Mouse (Mus musculus) cerebellum, adult 2 months (tissue): Measurements from ENCODE around the gene Cacna2d3. TPM values are rescaled to one million over a fixed set of nuclear protein-coding genes. Genes with fewer than 3 reads are reported as not detected.

ENCODE experiments used
- DNase-seq, 2 experiments: peaks; one replicate each; pipeline ENCODE4 v3.0.0; 2021
- H3K27ac ChIP-seq: fragments of 200-500 bp; 2 replicates; pipeline ENCODE4 v1.5.1; 2012; ENCODE audit warnings: low read length, control low read depth, inconsistent platforms; ENCODE audit not compliant: insufficient read depth
- H3K27me3 ChIP-seq: fragments of 200-500 bp; 2 replicates; pipeline ENCODE4 v1.6.1; 2012; ENCODE audit warnings: inconsistent platforms, mild to moderate bottlenecking, low read length, moderate library complexity; ENCODE audit not compliant: control insufficient read depth, insufficient read depth
- H3K4me1 ChIP-seq: fragments of 200-500 bp; 2 replicates; pipeline ENCODE4 v1.6.1; 2011; ENCODE audit warnings: low read length; ENCODE audit not compliant: control insufficient read depth, insufficient read depth
- H3K4me3 ChIP-seq: fragments of 200-500 bp; replicated peaks from 2 replicates; pipeline ENCODE3; 2011; ENCODE audit warnings: mild to moderate bottlenecking, low read depth, low read length, control low read depth; ENCODE audit not compliant: insufficient read depth
- CTCF ChIP-seq: fragments of 200-500 bp; IDR thresholded peaks from 2 replicates; pipeline ENCODE4 v1.5.1; 2011; ENCODE audit warnings: low read depth, mild to moderate bottlenecking, control low read depth, low read length, moderate library complexity, borderline replicate concordance; ENCODE audit not compliant: insufficient read depth
- POLR2A ChIP-seq: fragments of 200-500 bp; IDR thresholded peaks from 2 replicates; pipeline ENCODE4 v1.6.1; 2011; ENCODE audit warnings: low read length, control low read depth, borderline replicate concordance; ENCODE audit not compliant: insufficient read depth
- WGBS: fragments of 180-500 bp; shearing (Covaris S2); methylation state at CpG from one replicate; pipeline ENCODE4 v1.1.7; 2018; 5-methylcytosine and 5-hydroxymethylcytosine counted together
- polyA plus RNA-seq: library from polyadenylated mRNA; depleted of rRNA; stranded (reverse); fragments of >200 nt; gene quantifications from 2 replicates; pipeline ENCODE4 v1.2.3, GENCODE M21; 2012

Gene Cacna2d3
- polyA plus RNA-seq, 1 experiment, result 40.3 TPM

DNA sequence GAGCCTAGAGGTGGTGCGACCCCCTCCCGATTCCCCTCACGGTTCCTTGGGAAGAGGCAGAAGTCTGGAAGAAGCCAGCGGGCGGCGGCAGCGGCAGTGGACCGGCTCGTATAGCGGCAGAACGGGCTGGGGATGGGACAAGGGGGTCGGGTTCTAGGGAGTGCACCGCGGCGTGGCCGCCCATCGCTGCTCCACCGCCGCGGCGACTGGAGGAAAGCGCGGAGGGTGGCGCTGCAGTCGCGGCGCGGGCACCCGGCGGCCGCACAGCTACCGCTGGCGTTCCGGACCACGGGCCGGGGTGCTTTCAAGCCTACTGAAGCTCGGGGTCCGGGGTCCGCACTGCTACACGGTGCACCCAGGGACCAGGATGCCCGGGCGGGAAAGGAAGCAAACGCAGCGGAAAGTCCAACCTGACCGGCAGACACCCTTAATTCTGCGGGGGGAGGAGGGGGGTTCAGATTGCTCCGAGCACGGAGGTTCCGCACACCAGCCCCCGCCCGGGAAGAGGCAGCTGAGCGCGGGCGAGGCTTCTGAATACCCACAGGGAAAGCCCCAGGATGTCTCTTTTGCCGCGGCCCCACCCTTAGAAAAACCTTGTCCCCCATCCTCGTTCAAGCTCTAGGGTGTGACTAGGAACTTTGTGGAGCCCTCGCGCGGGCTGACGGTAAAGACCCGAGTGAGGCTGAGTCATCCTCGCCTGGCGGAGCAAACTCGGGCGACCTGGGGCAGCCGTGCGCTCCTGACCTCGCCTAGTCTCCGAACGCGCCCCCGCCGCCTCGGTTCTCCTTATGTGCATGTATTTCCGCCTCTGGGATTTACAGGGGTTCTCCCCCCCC is 940 bp upstream of the Cacna2d3 start:
- peaks cover 6% of the 10 kb centered on the region; the same call in 1 of the 2 replicates for H3K4me1 ChIP-seq
- peak overlapping the region; percentile 40; the same call in 1 of the 2 replicates for H3K27ac ChIP-seq
- WGBS, result under 1% methylated on average over 76 of the region's 76 CpGs
- peak overlapping the region; percentile 75 for H3K4me3 ChIP-seq
- no peaks in the 10 kb centered on the region for H3K27me3 ChIP-seq
- no peak for TF ChIP-seq CTCF
- no peak for TF ChIP-seq POLR2A
- peak; percentile 46 to 61 for DNase-seq

DNA sequence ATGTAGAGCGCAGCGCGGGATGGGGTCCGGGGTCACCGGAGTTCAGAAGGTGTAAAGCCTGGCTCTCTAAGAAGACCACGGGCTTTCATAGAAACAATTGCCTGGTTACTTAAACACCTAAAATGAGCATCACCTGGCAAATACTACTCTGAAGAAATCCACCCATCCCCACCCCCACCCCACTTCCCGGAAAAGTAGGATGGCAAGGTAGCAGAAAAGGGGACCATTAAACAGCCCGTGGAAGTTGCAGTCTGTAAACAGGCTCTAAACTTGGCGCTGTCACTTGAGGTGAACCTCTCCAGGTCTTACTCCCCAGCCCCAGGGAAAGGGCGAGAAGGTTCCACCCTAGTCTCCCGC is 555 bp downstream of the Cacna2d3 start:
- Histone ChIP-seq H3K27me3 (no peaks in the 10 kb centered on the region), H3K4me1 (peaks cover 6% of the 10 kb centered on the region; the same call in 1 of the 2 replicates), H3K4me3 (peak overlapping the region; percentile 66), H3K27ac (no peak overlapping the region)
- whole genome bisulfite sequencing, result under 1% methylated on average over 11 of the region's 11 CpGs
- no peak for DNase-seq
- TF ChIP-seq POLR2A, result no peak

GRCm38 (mm10) chr14:29720334-29720911 is 1.2 kb downstream of the Cacna2d3 start:
- Histone ChIP-seq H3K4me3 (peak overlapping the region; percentile 66), H3K27me3 (no peaks in the 10 kb centered on the region), H3K27ac (no peak overlapping the region), H3K4me1 (peaks cover 6% of the 10 kb centered on the region; the same call in 1 of the 2 replicates)
- no peak for TF ChIP-seq CTCF
- no peak for TF ChIP-seq POLR2A
- 7% methylated on average over 17 of the region's 17 CpGs for WGBS
- DNase-seq, result peak; percentile 53

- Histone ChIP-seq H3K4me1 (peaks cover 16% of the 10 kb centered on the region), H3K27me3 (no peaks in the 10 kb centered on the region), H3K4me3 (no peak overlapping the region), H3K27ac (no peak overlapping the region)
- 33% methylated on average over 3 of the region's 3 CpGs for WGBS
- DNase-seq, result peak; percentile 52 to 64
- TF ChIP-seq CTCF (no peak), POLR2A (no peak)
These were observed 9.0 kb downstream of the Cacna2d3 start for GRCm38 (mm10) chr14:29712621-29713020.

DNA sequence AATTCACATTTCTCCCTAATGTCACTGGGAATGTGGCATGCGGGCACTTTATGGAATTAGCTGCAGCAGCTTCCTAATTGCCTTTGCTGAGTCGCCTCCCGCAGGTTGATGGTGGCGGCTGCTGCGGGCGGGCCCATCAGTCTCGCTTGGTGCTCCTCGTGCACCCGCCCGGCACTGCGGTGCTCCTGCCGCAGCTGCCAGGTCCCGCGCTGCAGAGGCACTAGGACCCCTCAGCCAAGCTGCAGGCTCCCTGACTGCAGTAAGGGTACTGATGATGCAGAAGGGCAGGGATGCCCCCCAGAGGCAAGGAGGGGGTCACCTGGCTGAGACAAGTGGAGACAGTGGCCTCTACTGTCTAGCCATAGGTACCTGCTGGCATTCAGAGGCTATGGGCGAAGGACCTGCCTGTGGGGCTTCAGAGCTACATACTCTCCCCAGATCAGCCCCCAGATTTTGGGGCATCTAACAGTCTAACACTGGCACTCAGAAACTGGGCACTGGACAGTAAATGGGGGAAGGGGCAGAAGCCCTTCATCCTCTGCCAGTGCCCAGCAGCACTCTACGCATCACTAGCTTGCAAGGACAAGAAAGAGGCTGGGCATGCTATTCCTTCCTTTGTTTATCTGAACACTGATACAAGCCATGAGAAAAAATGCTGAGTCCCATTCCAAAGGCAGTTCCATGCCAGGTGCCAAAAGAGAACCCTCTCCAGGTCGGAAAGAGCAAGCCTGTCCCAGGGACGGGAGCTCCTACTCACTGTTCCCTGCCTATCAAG is 13.9 kb downstream of the Cacna2d3 start:
- TF ChIP-seq CTCF (no peak), POLR2A (no peak)
- peak in 1 of 2 experiments; percentile 28 for DNase-seq
- no peak overlapping the region for H3K27ac ChIP-seq
- H3K4me1 ChIP-seq, result peaks cover 12% of the 10 kb centered on the region
- peak overlapping the region; percentile 41 for H3K4me3 ChIP-seq
- no peaks in the 10 kb centered on the region for H3K27me3 ChIP-seq
- 19% methylated on average over 18 of the region's 18 CpGs for WGBS

DNA sequence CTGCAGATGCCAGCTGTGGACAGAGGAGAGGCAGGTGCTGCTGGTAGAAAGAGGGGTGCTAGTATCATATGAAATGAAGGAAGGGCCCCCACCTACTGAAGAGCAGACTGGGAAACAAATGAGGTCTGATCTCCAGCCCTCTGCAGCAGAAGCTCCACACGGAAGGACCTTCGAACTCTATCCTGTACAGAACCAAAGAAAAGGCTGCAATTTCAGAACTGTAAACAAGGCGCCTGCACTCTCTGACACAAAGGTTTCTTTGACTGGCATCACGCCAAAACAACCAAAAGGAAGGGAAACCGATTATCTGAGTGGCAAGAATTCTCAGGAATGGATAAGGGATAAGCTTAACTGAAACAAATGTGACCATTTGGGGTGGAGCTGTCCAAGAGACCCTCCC is 18.9 kb downstream of the Cacna2d3 start:
- no peak for DNase-seq
- peaks cover 3% of the 10 kb centered on the region; the same call in 1 of the 2 replicates for H3K4me1 ChIP-seq
- H3K27ac ChIP-seq, result no peak overlapping the region
- no peak overlapping the region for H3K4me3 ChIP-seq
- WGBS, result 69% methylated on average over 5 of the region's 5 CpGs
- TF ChIP-seq CTCF (no peak), POLR2A (no peak)
- no peaks in the 10 kb centered on the region for H3K27me3 ChIP-seq

DNA sequence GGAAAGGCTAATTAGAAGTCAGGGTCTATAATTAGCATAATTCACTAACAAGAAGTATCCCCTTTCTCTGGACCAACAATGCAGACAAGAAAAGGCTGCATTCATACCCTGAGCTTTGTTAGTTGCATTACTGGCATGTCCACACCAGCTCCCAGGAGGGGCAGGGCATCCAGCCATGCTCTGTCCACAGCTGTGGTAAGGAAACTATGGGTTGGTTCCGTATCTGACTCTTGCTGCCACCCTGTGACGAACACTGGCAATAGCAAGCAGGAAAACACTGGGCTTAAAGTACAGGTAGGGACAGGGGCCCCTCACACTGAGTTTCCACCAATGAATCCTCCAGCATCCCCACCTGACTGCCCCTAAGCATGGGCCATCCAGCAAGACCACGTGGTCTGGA is 25.5 kb downstream of the Cacna2d3 start:
- peak; percentile 58 to 61 for DNase-seq
- H3K27ac ChIP-seq, result no peak overlapping the region
- no peaks in the 10 kb centered on the region for H3K27me3 ChIP-seq
- H3K4me1 ChIP-seq, result no peaks in the 10 kb centered on the region
- no peak overlapping the region for H3K4me3 ChIP-seq
- TF ChIP-seq POLR2A, result no peak
- peak; percentile 84 for TF ChIP-seq CTCF
- whole genome bisulfite sequencing, result 15% methylated on average over 3 of the region's 3 CpGs
